12 mouse cellular contexts compared by ENCODE assay signal in the genomic region with DNA sequence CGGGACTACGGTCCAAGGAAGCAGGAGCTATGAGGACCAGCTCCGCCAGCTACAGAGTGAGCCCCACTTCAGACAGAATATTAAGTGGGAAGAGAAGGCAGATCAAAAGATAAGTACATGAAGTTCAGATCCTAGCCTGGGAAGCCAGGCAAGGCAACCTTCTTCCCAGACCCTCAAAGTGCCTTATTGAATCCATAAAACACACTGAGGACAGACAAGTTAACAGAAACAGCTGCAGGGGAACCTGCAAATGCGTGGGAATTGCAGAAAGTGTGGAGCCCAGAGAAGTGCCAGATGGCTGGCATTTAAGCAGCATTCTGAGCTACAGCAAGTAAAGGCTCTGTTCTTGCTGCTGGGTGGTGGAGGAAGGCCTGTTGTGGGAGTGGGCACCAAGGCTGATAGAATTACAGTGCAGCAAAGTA. TPM values are rescaled to one million over a fixed set of nuclear protein-coding genes. Genes with fewer than 3 reads are reported as not detected.
DNase-seq lines count a peak whose midpoint lies in the region; ATAC-seq lines count a peak whose summit lies in the region.
"Had no signal": no experiment of that assay in that cellular context is flagged by ENCODE, and none has a peak within 500 bp of the region (broad histone marks: within the 10 kb centered on the region; RNA-seq: fewer than 3 reads in every experiment).

No protein-coding gene starts in this region.

- H3K4me2 ChIP-seq in embryonic facial prominence, embryonic 13.5 days, result no peak overlapping the region
- H3K4me2 ChIP-seq in midbrain, embryonic 14.5 days (ENCODE audit: low read length), result peak overlapping the region; percentile 18; the same call in 1 of the 2 replicates
- H3K4me2 ChIP-seq in liver, embryonic 11.5 days, result no peak overlapping the region
- H3K4me2 ChIP-seq: liver, embryonic 15.5 days had no signal

- no peaks in the 10 kb centered on the region for H3K9me3 ChIP-seq in embryonic facial prominence, embryonic 13.5 days
- H3K9me3 ChIP-seq in midbrain, embryonic 14.5 days (ENCODE audit: control insufficient read depth, low read length), result no peaks in the 10 kb centered on the region
- no peaks in the 10 kb centered on the region for H3K9me3 ChIP-seq in liver, embryonic 11.5 days (ENCODE audit: control insufficient read depth, low read length)
- H3K9me3 ChIP-seq: liver, embryonic 15.5 days had no signal

- H3K4me1 ChIP-seq in embryonic facial prominence, embryonic 13.5 days, result 0 out of 2 replicates have a peak, but pooled peaks cover 16% of the 10 kb centered on the region
- peaks cover 19% of the 10 kb centered on the region for H3K4me1 ChIP-seq in midbrain, embryonic 14.5 days (ENCODE audit: control insufficient read depth, insufficient read depth, low read length)
- H3K4me1 ChIP-seq in liver, embryonic 11.5 days (replicated peaks; ENCODE audit: control insufficient read depth, insufficient read depth, low read length), result no peaks in the 10 kb centered on the region
- H3K4me1 ChIP-seq: liver, embryonic 15.5 days had no signal

- no peaks in the 10 kb centered on the region for H3K27me3 ChIP-seq in embryonic facial prominence, embryonic 13.5 days
- no peaks in the 10 kb centered on the region for H3K27me3 ChIP-seq in midbrain, embryonic 14.5 days (ENCODE audit: control insufficient read depth, insufficient read depth, low read length)
- no peaks in the 10 kb centered on the region for H3K27me3 ChIP-seq in liver, embryonic 11.5 days (replicated peaks; ENCODE audit: control insufficient read depth, insufficient read depth, low read length)
- H3K27me3 ChIP-seq: liver, embryonic 15.5 days had no signal

- DNase-seq in cerebellum, postnatal 25 days, result peak; percentile 45 to 52
- DNase-seq in cerebellum, adult 11 months, result no peak
- DNase-seq in hindlimb bud, embryonic 11.5 days (ENCODE audit: extremely low spot score, low read depth, low spot score), result peak; percentile 3
- peak; percentile 37 for DNase-seq in midbrain, embryonic 14.5 days
- DNase-seq in liver, embryonic 11.5 days (ENCODE audit: low spot score), result no peak
- no peak for DNase-seq in gastrocnemius, postnatal 14 days
- DNase-seq in ovary, postnatal 14 days (ENCODE audit: low spot score), result no peak
- DNase-seq: heart, adult 18-20 months had no signal

- WGBS in embryonic facial prominence, embryonic 13.5 days, result 56% methylated on average over 4 of the region's 4 CpGs
- 15% methylated on average over 4 of the region's 4 CpGs for WGBS in midbrain, embryonic 14.5 days
- 80% methylated on average over 4 of the region's 4 CpGs for WGBS in liver, embryonic 11.5 days

- H3K27ac ChIP-seq in embryonic facial prominence, embryonic 13.5 days, result peak overlapping the region; percentile 19; the same call in 1 of the 2 replicates
- peak overlapping the region; percentile 66 for H3K27ac ChIP-seq in midbrain, embryonic 14.5 days (replicated peaks; ENCODE audit: low read depth, low read length)
- H3K27ac ChIP-seq in liver, embryonic 11.5 days (ENCODE audit: low read depth, low read length), result no peak overlapping the region
- H3K27ac ChIP-seq: liver, embryonic 15.5 days had no signal

- no peak overlapping the region for H3K9ac ChIP-seq in embryonic facial prominence, embryonic 13.5 days
- H3K9ac ChIP-seq in midbrain, embryonic 14.5 days (replicated peaks; ENCODE audit: low read length), result no peak overlapping the region
- H3K9ac ChIP-seq in liver, embryonic 11.5 days (ENCODE audit: low read depth, low read length), result no peak overlapping the region
- H3K9ac ChIP-seq: liver, embryonic 15.5 days had no signal

- no peak for ATAC-seq in embryonic facial prominence, embryonic 13.5 days (ENCODE audit: insufficient number of reproducible peaks, insufficient read depth, low FRiP score, low TSS enrichment, low read depth)
- peak; percentile 14; the same call in 1 of the 2 replicates for ATAC-seq in midbrain, embryonic 14.5 days (ENCODE audit: low FRiP score, low TSS enrichment)
- no peak for ATAC-seq in liver, embryonic 11.5 days (replicated peaks; ENCODE audit: low FRiP score)
- ATAC-seq: intestine, postnatal 0 days had no signal

- intact Hi-C loops in gastrocnemius, postnatal 14 days (cut with DNase I; ENCODE audit: low total_unique reads), result no loop called here

- no peaks in the 10 kb centered on the region for H3K36me3 ChIP-seq in embryonic facial prominence, embryonic 13.5 days
- H3K36me3 ChIP-seq in midbrain, embryonic 14.5 days (ENCODE audit: control insufficient read depth, insufficient read depth, low read length), result 0 out of 2 replicates have a peak, but pooled peaks cover 3% of the 10 kb centered on the region
- H3K36me3 ChIP-seq in liver, embryonic 11.5 days (ENCODE audit: control insufficient read depth, insufficient read depth, low read length), result no peaks in the 10 kb centered on the region
- H3K36me3 ChIP-seq: liver, embryonic 15.5 days had no signal

- no peak overlapping the region for H3K4me3 ChIP-seq in embryonic facial prominence, embryonic 13.5 days
- H3K4me3 ChIP-seq in midbrain, embryonic 14.5 days (replicated peaks; ENCODE audit: low read depth, low read length), result no peak overlapping the region
- no peak overlapping the region for H3K4me3 ChIP-seq in liver, embryonic 11.5 days (ENCODE audit: low read depth, low read length)
- H3K4me3 ChIP-seq: liver, embryonic 15.5 days had no signal

RNA-seq across cellular contexts. Expression of a gene that starts 34.9 kb away (rescaled TPM):
- 233 and 279 TPM in 2 replicates for polyA plus RNA-seq in embryonic facial prominence, embryonic 13.5 days (2015; fragmentation: Nextera tagmentation; extraction: Ambion mirVana)
- 911 and 915 TPM in 2 replicates for polyA plus RNA-seq in midbrain, embryonic 14.5 days (2014; fragmentation: Nextera tagmentation; extraction: Ambion mirVana)
- polyA plus RNA-seq in liver, embryonic 11.5 days (2014; fragmentation: Nextera tagmentation; extraction: Ambion mirVana), result 13.7 and 16.8 TPM in 2 replicates
- 100 to 1,000 TPM; 139 to 156 TPM for total RNA-seq in gastrocnemius, postnatal 14 days (2021)
- total RNA-seq: common myeloid progenitor, adult 5-6 weeks had no signal

Comparison
In these comparisons a context has a peak if more than half of its experiments do, and no peak if none do; other contexts are left out.
1. DNase-seq: peak in cerebellum, postnatal 25 days (2 of 2), hindlimb bud, embryonic 11.5 days (single experiment) and midbrain, embryonic 14.5 days (single experiment); none in cerebellum, adult 11 months (single experiment), liver, embryonic 11.5 days (single experiment), gastrocnemius, postnatal 14 days (single experiment) and ovary, postnatal 14 days (single experiment).
2. RNA of a gene that starts 34.9 kb away (polyA plus RNA-seq): 911 to 915 TPM in midbrain, embryonic 14.5 days and 233 to 279 TPM in embryonic facial prominence, embryonic 13.5 days; 13.7 to 16.8 TPM in liver, embryonic 11.5 days; every median in the first group is over 10 times any median in the second.